Mouse (Mus musculus) right cerebral cortex, postnatal 4 days (tissue): ENCODE data around the gene Nr1h2.

Source experiments
- DNase-seq: peaks from one replicate; pipeline ENCODE4 v3.0.0-alpha.2; 2022

The Nr1h2 gene

DNA sequence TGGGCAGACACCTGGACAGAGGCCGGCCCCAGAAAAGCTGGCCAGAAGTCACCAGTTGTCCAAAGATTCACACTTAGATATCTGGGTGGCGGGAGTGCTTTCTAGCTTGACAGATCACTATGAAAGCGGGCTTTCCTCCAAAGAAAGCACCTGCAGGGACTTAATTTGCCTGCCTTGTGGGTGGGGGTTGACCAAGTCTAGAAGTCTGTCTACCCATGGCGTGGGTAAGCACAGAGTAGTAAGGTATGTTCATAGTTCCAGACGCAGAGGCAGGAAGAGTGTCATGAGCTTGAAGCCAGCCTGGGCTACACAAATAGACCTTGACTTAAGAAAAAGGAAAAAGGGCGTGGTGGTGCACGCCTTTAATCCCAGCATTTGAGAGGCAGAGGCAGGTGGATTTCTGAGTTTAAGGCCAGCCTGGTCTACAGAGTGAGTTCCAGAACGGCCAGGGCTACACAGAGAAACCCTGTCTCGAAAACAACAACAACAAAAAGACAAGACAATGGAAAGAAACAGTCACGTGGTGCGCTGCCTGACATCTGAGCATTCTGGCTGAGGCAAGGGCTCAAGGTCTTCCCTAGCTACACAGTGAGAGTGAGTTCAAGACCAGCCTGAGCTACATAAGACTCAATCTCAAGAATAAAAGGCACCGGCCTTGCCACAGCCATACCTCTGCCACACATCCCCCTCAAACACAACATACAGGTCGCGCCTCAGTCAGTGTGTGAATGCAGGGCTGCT is 27.2 kb downstream of the Nr1h2 start:
- no peak for DNase-seq

GRCm38 (mm10) chr7:44525126-44525832 is 28.5 kb downstream of the Nr1h2 start:
- DNase-seq, result peak; percentile 58

DNA sequence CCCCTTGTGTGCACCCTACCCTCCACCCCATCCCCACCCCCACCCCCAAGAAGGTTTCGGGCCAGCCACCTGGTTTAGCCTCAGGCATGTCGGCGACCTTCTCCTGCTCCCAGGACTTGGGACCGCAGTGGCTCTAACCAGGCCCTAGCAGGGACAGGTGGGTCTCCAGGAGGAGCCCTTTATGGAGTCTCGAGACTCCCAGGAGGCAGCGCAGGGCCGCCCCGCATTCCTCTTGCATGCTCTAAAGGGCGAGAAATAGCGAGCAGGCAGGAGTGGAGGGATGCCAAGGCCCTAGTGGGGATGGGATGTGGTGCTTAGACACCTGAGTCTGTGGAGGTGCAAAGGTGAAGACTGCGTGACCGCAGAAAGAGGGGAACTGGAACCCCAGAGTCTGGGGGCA is 29.2 kb downstream of the Nr1h2 start, which contains the start of gene Mybpc2:
TSS of gene Mybpc2 (minus strand) at position 155 of the 400 bp plus-strand sequence.
- no peak for DNase-seq

DNA sequence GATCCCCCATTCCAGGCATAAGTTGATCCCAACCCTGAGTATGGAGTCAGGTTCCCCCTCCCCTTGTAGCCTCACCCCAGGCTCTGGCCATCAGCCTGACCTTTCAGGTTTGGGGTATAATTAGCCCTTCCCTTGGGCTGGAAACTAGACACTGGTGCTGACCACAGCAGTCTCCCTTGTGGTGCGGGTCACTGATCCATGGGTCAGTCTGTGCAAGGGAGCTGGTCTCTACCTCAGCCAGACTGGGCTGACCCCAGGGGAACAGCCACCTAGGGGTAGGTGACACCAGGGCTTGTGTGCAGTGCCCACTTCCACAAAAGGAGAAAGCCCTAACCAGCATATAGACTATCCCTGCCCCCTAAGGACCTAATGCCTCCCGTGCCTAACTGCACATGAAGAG is 30.7 kb downstream of the Nr1h2 start:
- no peak for DNase-seq

- DNase-seq, result peak; percentile 60
Observed at GRCm38 (mm10) chr7:44521710-44522109, 32.0 kb downstream of the Nr1h2 start.

DNA sequence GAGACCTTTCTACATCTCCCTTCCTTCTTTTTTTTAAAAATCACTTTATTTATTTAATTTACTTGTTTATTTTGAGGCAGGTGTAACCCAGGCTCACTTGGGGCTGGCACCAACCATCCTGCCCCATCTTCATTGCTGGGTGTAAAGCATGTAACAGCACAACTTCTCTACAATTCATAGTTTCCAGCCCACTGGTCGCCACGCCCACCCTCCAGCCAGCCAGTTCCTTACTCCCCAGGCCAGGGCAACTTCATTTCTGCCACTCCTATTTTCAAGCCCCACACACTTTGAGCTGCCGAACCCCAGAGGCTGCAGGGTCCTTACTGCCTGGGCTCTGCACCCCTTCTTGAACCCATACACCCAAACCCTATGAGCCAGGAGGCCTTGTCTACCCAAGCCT is 32.8 kb downstream of the Nr1h2 start:
- DNase-seq, result no peak

GRCm38 (mm10) chr7:44519240-44519913 is 34.4 kb downstream of the Nr1h2 start:
- DNase-seq, result no peak

DNA sequence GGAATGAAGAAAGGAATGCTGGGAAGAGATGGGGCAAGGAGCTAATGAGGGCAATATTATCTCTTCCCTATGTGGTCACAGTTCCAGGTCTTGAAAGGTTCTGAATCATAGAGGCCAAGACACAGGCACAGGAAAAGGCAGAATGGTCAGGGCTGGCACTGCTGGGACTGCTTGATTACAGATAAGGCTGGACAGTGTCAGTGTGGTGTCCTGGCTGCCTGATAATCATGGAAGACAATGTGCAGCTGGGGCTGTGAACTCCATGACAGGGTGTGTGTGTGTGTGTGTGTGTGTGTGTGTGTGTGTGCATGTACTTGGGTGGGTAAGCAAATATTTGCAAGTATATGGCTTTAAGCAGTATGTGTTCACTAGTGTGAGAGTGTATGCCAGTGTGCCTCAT is 46.3 kb downstream of the Nr1h2 start:
- DNase-seq, result no peak

- peak; percentile 83 for DNase-seq
Observed at GRCm38 (mm10) chr7:44501563-44502115, 52.1 kb downstream of the Nr1h2 start.

- DNase-seq, result no peak
Observed at GRCm38 (mm10) chr7:44500046-44500445, 53.7 kb downstream of the Nr1h2 start.
